Mouse (Mus musculus) lung, adult 18-20 months (tissue): ENCODE results near the gene Rabgap1l.

Experiments used
- DNase-seq, 2 experiments: peaks; one replicate each; pipeline ENCODE4 v3.0.0; 2022; ENCODE audit warnings: mixed read lengths in 2 of 2

Gene Rabgap1l

GRCm38 (mm10) chr1:160373306-160373705 is 419.7 kb downstream of the Rabgap1l start:
- no peak for DNase-seq

- no peak for DNase-seq
These were observed 421.3 kb downstream of the Rabgap1l start for GRCm38 (mm10) chr1:160371696-160372095.

- DNase-seq = peak; percentile 10 to 17
These were observed 422.5 kb downstream of the Rabgap1l start for GRCm38 (mm10) chr1:160370552-160370951.

- DNase-seq = no peak
These were observed 426.4 kb downstream of the Rabgap1l start for GRCm38 (mm10) chr1:160366615-160367014.

DNA sequence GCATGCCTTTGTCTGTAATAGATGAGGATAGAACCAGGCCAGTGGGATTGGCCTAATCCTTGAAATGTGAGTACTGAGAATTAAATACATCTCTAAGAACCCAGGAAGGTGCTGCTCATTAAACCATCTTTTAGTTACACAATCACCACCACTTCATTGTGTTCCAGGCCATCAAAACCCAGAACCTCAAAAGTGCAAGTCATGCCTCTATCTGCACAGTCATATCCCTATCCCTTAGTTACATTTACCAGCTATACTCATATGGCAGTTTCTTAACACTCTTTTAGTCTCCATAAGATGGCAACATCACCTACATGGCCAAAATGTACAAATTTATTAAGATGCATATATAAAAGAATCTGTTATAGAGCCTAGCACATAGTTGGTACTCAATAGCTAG is 435.7 kb downstream of the Rabgap1l start:
- DNase-seq = no peak

- DNase-seq = no peak
These were observed 439.1 kb downstream of the Rabgap1l start for GRCm38 (mm10) chr1:160353732-160354455.

GRCm38 (mm10) chr1:160352309-160352708 is 440.7 kb downstream of the Rabgap1l start:
- no peak for DNase-seq

DNA sequence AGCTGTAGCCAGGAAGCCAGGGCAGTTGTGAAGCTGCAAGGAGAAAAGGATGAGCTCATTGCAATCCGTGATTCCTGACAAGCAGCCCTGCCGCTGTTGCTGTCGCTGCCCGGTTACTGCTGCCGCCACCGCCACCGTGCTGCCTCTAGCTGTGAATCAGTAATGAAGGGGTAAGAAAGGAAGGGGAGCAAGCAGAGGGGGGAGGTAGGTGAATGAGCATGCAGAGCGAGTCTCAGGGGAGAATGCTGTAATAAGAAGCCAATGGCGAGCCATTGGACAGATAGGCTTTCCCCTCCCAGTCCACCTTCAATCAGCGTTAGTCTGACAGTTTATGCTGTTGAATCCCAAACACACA is 441.2 kb downstream of the Rabgap1l start:
- DNase-seq = peak in 1 of 2 experiments; percentile 19

DNA sequence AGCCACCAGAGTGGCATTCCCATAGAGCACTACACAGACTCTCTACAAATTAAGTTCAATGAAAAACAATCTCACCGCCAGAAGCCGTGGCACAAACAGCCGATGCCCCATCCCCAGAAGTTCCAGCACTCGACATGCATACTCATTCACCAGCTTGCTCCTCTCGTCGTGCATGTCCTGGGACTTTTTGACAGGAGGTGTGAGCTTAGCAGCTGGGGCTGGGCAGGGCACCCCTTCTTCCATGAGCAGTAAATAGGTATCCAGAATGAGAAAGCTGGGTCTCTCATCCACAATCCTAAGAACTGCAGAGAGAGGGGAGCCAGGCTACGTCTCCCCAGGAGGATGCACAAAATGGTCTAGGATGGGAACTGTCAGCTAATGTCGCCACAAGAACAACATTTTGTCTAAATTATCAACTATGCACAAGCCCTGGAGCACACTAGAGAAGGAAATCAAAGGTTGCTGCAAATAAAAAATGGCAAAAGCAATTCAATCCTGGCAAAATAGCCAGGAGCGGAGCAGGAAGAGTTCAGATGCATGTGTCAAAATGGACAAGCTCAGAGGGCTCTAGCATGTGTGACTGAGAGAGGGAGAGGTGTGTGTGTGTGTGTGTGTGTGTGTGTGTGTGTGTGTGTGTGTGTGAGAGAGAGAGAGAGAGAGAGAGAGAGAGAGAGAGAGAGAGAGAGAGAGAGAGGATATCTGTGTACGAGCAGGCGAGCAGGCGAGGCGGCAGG is 441.7 kb downstream of the Rabgap1l start:
- DNase-seq = no peak

DNA sequence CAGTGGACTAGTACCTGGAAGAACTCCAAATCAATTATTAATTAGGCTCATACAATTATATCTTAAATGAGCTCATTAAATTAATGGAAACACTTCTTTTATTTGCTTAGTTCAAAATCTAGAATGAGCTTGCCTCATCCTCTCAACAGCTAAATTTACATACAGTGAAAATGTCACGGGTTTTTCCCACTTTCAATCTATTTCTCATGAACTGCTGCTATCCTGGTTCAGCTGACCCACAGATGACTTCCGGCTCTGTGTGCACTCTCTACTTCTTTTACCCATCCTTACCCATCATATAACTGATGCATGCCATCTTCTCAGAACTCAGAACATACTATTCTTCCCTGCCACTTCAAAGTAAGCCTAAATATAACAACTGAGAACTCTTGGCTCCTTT is 452.4 kb downstream of the Rabgap1l start:
- no peak for DNase-seq

DNA sequence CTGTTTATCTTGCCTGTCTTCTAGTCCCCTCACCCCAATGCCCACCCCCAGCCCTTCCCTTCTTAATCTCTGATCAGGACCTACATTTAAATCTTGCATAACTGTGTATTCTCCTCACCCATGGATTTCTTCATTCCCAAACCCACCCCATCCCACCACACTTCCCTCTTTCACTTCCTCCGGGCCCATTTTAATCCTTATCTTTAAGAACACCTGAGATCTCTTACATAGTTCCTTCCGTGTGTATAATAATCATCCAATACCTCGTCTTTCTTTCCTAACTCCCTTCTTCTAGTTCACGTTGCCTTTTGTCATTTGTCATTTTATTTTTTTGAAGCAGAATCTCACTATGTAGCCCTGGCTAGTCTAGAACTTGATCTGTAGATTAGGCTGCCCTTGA is 453.6 kb downstream of the Rabgap1l start:
- DNase-seq = no peak

DNA sequence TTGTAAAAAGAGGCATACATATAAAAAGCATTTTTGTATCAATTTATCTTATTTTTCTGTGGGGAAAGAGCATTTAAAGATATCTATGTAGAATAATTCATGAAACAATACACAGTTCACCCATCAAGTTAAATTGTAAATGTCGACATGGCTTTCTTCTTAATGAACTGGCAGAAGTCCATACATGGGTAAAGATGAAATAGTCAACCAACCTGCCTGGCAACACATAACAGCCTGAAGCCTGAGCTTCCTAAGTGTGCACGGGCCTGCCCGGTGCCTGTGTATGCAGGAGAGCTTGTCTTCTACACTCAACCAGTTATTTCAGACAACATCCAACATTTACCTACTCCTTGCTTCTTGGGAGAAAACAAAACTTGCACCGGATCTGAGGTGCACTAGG is 458.2 kb downstream of the Rabgap1l start:
- no peak for DNase-seq

GRCm38 (mm10) chr1:160330828-160331227 is 462.2 kb downstream of the Rabgap1l start:
- DNase-seq = no peak

GRCm38 (mm10) chr1:160330222-160330621 is 462.8 kb downstream of the Rabgap1l start:
- DNase-seq = no peak

DNA sequence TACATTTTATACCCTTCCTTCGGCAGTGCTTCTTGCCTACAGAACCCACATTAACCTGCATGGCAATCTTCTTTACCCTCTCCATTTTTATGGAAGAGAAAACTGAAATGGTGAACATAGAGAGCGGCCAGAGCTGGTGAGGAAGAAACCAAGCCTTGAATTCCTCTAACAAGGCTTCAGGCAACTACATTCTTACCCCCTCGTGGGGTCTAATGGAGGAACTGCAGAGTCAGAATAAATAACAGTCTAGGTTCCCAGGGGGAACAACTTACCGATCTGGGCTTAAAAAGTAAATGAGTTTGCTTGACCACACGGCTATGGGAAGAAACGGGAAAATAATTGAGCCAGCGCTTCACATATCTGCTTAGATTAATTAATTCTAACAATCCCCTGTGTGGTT is 463.2 kb downstream of the Rabgap1l start:
- no peak for DNase-seq

DNA sequence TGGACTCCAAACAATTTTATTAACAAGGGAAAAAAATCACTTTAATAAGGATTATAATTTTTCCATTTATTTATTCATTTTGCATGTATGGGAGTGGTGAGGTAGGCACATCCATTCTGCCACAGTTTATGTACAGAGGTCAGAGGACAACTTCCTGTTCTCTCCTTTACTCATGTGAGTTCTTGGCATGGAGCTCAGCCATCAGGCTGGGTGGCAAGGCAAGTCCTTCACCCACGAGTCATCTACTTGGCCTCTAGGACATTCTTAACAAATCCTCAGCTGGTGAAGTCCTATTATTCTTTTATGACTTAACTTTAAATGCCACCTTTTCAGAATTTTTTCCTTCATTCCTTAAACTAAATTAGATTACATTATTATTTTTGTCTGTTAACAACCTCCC is 465.5 kb downstream of the Rabgap1l start:
- DNase-seq = no peak

DNA sequence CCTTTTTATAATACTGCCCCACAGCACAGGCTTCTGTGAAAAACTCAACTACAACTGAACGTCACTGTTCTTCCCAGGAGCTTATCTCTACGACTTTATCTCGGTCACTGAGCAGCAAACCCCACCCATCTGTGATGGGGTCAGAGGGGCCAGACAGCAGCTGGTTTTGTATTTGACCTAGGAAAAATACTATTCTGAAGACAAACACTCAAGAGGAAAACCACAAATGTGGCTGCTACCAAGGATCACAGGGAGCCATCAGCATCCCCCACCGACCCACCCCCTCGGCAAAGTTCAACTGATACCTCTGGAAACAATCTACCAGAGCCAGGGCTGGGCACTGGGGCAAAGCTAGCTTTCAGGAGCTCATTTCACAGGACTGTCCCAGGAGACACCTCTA is 467.5 kb downstream of the Rabgap1l start:
- no peak for DNase-seq

DNA sequence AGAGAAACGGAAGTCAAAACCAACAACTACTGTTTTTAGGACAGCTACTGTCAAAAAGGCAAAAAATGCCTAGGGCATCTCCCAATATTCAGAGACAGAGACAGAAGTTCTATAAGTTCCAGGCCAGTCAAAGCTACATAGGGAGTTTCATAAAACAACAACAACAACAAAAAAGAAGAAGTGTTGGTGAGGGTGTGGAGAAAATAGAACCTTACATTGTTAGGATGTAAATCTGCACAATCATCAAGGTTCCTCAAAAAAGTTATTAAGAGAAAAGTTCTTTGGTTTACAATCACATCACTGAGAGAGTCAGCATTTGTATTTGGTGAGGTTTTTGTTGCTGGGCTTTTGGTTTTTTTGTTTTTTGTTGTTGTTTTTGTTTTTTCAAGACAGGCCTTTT is 472.3 kb downstream of the Rabgap1l start:
- no peak for DNase-seq

DNA sequence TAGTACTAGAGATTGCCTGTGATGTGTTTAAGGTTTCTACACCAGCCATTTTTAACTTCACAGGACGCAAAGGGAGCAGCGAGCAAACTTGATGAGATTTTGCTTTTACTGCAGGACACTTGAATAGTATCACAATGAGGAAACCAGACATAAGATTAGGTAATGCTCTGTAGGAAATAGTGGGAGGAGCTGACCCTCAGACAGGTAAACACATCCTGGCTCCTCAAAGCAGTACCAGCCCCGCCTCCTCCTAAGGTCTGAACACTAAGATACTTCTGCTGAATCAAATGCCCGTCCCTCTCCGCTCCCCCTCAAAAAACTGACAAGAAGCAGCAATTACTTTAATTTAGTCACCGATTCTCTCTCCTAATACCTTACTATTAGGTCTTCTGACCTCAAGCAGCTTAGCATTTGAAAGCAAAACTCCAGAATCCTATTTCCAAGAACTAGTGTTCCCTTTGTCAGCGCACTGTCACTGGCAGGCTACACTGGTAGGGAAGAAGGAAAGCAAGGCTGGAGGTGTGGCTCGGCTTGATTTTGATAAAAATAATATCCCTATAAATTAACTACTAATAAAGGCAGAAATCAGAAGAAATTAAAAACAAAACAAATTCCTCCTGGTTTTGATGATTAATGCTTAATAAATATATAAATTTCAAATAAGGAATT is 474.8 kb downstream of the Rabgap1l start:
- DNase-seq = peak; percentile 20 to 32

DNA sequence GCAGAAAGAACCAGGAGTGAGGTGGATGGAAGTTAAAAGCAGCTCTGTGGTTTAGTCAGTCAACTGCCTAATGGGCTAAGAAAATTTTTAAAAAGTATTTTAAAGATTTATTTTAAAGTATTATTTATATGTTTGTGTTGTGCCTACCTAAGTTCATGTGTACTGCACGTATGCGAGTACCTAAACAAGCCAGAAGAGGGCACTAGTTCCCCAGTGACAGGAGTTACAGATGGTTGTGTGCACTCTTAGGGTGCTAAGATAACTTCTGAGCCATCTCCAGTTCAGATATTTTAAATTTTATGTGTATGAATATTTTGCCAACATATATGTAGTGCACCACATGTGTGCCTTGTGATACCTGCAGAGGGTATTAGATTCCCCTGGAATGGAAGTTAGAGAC is 476.8 kb downstream of the Rabgap1l start:
- DNase-seq = no peak

DNA sequence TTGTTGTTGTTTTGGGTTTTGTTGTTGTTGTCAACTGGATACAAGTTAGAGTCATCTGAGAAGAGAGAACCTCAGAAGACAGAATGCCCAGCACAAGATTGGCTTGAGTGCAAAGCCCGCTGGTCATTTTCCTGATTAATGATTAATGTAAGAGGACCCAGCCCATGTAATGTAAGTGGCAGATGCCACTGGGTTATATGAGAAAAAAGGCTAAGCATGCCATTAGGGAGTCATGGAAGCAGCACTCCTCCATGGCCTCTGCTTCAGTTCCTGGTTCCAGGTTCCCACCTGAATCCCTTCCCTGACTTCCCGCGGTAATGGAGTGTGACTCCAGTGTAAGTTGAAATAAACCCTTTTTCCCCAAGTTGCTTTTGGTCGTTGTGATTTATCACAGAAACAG is 480.4 kb downstream of the Rabgap1l start:
- DNase-seq = no peak

DNA sequence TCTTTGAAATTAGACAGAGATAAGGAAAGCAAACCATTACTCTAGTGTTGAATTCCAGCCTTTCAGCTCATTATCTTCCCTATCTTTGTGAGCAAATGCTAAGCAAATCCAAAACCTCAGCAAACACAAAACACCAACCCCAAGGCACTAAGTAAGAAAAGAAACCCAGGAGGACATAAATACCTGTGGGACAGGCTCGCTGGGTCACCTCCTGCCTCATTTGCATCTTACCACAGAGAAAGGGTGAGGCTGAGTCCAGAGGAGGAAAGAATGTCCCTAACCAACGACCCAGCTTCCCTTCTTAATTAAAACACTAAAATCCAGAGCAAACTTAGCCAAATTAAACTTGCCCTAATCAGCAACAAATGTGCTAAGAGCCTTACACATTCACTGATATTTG is 481.1 kb downstream of the Rabgap1l start:
- peak in 1 of 2 experiments; percentile 25 for DNase-seq

DNA sequence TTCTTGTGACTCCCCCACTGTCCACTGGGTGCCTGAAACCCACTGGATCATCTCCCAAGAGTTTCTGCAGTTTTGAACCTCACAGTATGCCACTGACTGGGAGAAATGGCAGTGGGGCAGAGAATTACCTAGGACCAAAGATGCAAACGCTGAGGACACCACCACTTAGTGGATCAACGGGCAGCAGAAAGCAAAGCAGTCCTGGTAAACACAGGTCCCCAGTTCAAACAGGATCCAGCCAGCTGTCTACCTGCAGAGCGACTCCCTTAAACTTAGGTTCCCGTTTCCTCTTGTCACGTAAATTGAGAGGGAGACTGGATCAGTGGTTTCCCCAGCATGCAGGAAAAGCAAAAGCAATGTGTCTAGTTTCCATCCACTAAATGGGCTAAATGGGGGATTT is 483.1 kb downstream of the Rabgap1l start:
- no peak for DNase-seq

DNA sequence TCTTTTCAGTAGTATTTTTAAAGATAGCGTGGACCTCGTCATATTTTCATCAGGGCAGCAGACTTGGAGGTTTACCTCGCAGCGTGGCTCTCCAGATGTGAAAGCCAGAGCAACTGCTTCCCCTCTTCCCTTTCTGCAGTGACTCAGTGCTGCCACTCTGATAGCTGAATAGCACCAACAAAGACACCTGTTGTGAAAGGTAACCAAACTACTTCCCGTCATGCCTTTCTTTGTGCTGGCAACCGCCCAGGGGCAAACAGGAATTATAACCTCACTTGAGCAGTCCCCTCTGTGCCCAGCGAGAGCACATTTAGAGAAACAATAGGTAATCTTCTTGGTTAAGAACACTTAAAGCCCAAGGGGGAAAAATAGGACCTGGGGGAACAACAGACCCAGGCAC is 484.0 kb downstream of the Rabgap1l start:
- peak; percentile 87 to 92 for DNase-seq
